Mouse (Mus musculus): Measurements from ENCODE around the gene Tipin. TPM values are rescaled to one million over a fixed set of nuclear protein-coding genes. Genes with fewer than 3 reads are reported as not detected.
A peak's percentile ranks its signal among the peaks of the same experiment; 100 is the strongest.

The Tipin gene
- polyA plus RNA-seq, 1 experiment from 2014 or later, result 233 TPM

DNA sequence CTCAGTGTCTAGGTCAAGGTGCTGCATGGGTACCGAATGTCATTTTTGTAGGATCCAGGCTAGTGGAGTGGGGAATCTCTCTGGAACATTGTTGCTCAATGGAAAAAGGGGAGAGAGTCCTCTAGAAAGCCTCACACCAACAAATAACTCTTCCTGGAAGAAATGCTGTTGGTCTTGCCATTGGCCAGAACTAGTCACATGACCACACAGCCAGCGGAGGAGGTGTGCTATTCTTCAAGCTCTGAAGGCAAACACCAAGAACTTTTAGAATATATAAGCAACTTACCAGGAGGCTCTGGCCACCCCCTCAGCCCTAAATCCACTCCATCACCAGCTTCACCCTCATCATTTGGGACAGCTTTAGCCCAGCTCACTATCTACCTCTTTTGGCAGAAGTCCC lies 62.3 kb downstream of the Tipin start:
- no peaks in the 10 kb centered on the region for H3K4me1 ChIP-seq (replicated peaks; ENCODE audit: control insufficient read depth, insufficient read depth, low read length)
- H3K9me3 ChIP-seq (ENCODE audit: control insufficient read depth, low read length), result no peaks in the 10 kb centered on the region
- whole genome bisulfite sequencing, result 96% methylated on average over 2 of the region's 2 CpGs
- DNase-seq (ENCODE audit: low spot score) (no peak), ATAC-seq (ENCODE audit: low FRiP score) (no peak)
- no peaks in the 10 kb centered on the region for H3K27me3 ChIP-seq (ENCODE audit: control insufficient read depth, insufficient read depth, low read length)
- H3K4me2 ChIP-seq (replicated peaks; ENCODE audit: low read depth, low read length), result no peak overlapping the region
- H3K4me3 ChIP-seq (ENCODE audit: low read depth, low read length), result no peak overlapping the region
- H3K36me3 ChIP-seq (ENCODE audit: control insufficient read depth, insufficient read depth, low read length), result no peaks in the 10 kb centered on the region
- no peak overlapping the region for H3K9ac ChIP-seq (ENCODE audit: low read depth, low read length)
- H3K27ac ChIP-seq (ENCODE audit: low read depth, low read length), result no peak overlapping the region

DNA sequence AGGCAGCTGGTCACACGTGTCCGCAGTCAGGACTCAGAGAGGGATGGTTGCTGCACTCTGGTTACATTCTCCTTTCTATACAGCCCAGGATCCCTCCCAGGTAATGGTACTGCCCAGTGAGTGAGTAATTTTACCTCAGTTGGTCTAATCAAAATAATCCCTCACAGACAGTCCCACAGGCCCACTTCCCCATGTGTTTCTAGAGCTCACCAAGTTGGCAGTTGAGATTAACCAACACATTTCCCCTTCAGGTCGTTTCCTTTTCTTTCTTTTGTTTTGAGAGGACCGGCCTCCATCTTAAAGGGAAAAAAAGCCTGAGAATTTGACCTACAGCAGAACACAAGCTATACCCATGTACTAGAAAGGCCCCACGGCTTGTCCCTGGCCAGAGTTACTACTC lies 64.5 kb downstream of the Tipin start:
- Histone ChIP-seq H3K4me2 (replicated peaks; ENCODE audit: low read depth, low read length) (no peak overlapping the region), H3K4me3 (ENCODE audit: low read depth, low read length) (no peak overlapping the region), H3K9ac (ENCODE audit: low read depth, low read length) (no peak overlapping the region), H3K27me3 (ENCODE audit: control insufficient read depth, insufficient read depth, low read length) (no peaks in the 10 kb centered on the region), H3K36me3 (ENCODE audit: control insufficient read depth, insufficient read depth, low read length) (no peaks in the 10 kb centered on the region), H3K27ac (ENCODE audit: low read depth, low read length) (no peak overlapping the region), H3K4me1 (replicated peaks; ENCODE audit: control insufficient read depth, insufficient read depth, low read length) (no peaks in the 10 kb centered on the region), H3K9me3 (ENCODE audit: control insufficient read depth, low read length) (no peaks in the 10 kb centered on the region)
- DNase-seq (ENCODE audit: low spot score) (no peak), ATAC-seq (ENCODE audit: low FRiP score) (no peak)
- WGBS, result 68% methylated on average over 5 of the region's 5 CpGs

- ATAC-seq (ENCODE audit: low FRiP score), result no peak
- Histone ChIP-seq H3K4me2 (replicated peaks; ENCODE audit: low read depth, low read length) (no peak overlapping the region), H3K36me3 (ENCODE audit: control insufficient read depth, insufficient read depth, low read length) (no peaks in the 10 kb centered on the region), H3K27ac (ENCODE audit: low read depth, low read length) (no peak overlapping the region), H3K9ac (ENCODE audit: low read depth, low read length) (no peak overlapping the region), H3K4me3 (ENCODE audit: low read depth, low read length) (no peak overlapping the region), H3K4me1 (replicated peaks; ENCODE audit: control insufficient read depth, insufficient read depth, low read length) (no peaks in the 10 kb centered on the region), H3K9me3 (ENCODE audit: control insufficient read depth, low read length) (no peaks in the 10 kb centered on the region), H3K27me3 (ENCODE audit: control insufficient read depth, insufficient read depth, low read length) (no peaks in the 10 kb centered on the region)
- 0% methylated on average over 1 of the region's 1 CpGs for WGBS
- DNase-seq (ENCODE audit: low spot score), result peak; percentile 60
These were observed 66.0 kb downstream of the Tipin start for GRCm38 (mm10) chr9:64347377-64347776.

DNA sequence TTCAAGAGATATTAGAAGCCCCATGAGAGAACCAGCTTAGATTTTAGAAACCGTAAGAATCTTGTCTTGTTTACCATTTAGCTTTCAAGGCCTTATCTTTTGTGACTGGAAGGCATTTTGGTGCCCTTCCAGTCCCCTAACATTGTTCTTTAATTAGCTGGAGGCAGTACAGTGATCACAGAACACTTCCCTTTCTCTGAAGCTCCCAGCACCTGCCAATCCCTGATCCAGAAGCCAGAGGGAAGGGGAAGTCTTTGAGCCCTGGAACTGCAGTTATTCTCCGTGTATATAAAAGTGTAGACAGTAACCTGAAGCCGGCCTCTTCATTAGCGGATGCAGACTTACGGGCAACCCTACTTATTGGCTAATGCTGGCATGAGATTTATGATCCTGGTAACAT lies 68.1 kb downstream of the Tipin start:
- 81% methylated on average over 5 of the region's 5 CpGs for WGBS
- no peaks in the 10 kb centered on the region for H3K27me3 ChIP-seq (ENCODE audit: control insufficient read depth, insufficient read depth, low read length)
- DNase-seq (ENCODE audit: low spot score) (no peak), ATAC-seq (ENCODE audit: low FRiP score) (no peak)
- H3K9me3 ChIP-seq (ENCODE audit: control insufficient read depth, low read length), result no peaks in the 10 kb centered on the region
- H3K4me1 ChIP-seq (replicated peaks; ENCODE audit: control insufficient read depth, insufficient read depth, low read length), result no peaks in the 10 kb centered on the region
- no peak overlapping the region for H3K9ac ChIP-seq (ENCODE audit: low read depth, low read length)
- no peak overlapping the region for H3K4me2 ChIP-seq (replicated peaks; ENCODE audit: low read depth, low read length)
- H3K36me3 ChIP-seq (ENCODE audit: control insufficient read depth, insufficient read depth, low read length), result no peaks in the 10 kb centered on the region
- H3K27ac ChIP-seq (ENCODE audit: low read depth, low read length), result no peak overlapping the region
- H3K4me3 ChIP-seq (ENCODE audit: low read depth, low read length), result no peak overlapping the region

GRCm38 (mm10) chr9:64351191-64351590 lies 69.8 kb downstream of the Tipin start:
- DNase-seq (ENCODE audit: low spot score) (peak; percentile 41), ATAC-seq (ENCODE audit: low FRiP score) (no peak)
- WGBS, result 42% methylated on average over 3 of the region's 3 CpGs

More at GRCm38 (mm10) chr9:64351191-64351590, 69.8 kb downstream of the Tipin start:
- H3K27ac ChIP-seq (ENCODE audit: low read depth, low read length), result no peak overlapping the region
- H3K36me3 ChIP-seq (ENCODE audit: control insufficient read depth, insufficient read depth, low read length), result no peaks in the 10 kb centered on the region
- H3K9me3 ChIP-seq (ENCODE audit: control insufficient read depth, low read length), result no peaks in the 10 kb centered on the region
- no peaks in the 10 kb centered on the region for H3K27me3 ChIP-seq (ENCODE audit: control insufficient read depth, insufficient read depth, low read length)
- H3K4me2 ChIP-seq (replicated peaks; ENCODE audit: low read depth, low read length), result no peak overlapping the region
- H3K4me3 ChIP-seq (ENCODE audit: low read depth, low read length), result no peak overlapping the region
- H3K9ac ChIP-seq (ENCODE audit: low read depth, low read length), result no peak overlapping the region
- H3K4me1 ChIP-seq (replicated peaks; ENCODE audit: control insufficient read depth, insufficient read depth, low read length), result no peaks in the 10 kb centered on the region

Other genes starting within 250 kb of the Tipin start
- gene Lctl, start 164.4 kb upstream of the Tipin start, polyA plus RNA-seq (2014; fragmentation: Nextera tagmentation; extraction: Ambion mirVana), result not detected in 2 replicates
- gene Zwilch, start 108.5 kb upstream of the Tipin start, polyA plus RNA-seq (2014; fragmentation: Nextera tagmentation; extraction: Ambion mirVana), result 27.0 and 27.9 TPM in 2 replicates
- gene Rpl4, start 108.2 kb upstream of the Tipin start, polyA plus RNA-seq (2014; fragmentation: Nextera tagmentation; extraction: Ambion mirVana), result 1,100 and 1,121 TPM in 2 replicates
- gene Snapc5, start 102.3 kb upstream of the Tipin start, polyA plus RNA-seq (2014; fragmentation: Nextera tagmentation; extraction: Ambion mirVana), result 33.4 and 37.4 TPM in 2 replicates
- 4.0 and 5.2 TPM in 2 replicates for gene Uchl4, start 46.4 kb upstream of the Tipin start, polyA plus RNA-seq (2014; fragmentation: Nextera tagmentation; extraction: Ambion mirVana)
- 71.8 and 79.1 TPM in 2 replicates for gene Map2k1, start 27.9 kb upstream of the Tipin start, polyA plus RNA-seq (2014; fragmentation: Nextera tagmentation; extraction: Ambion mirVana)
- gene Dis3l, start 59.7 kb downstream of the Tipin start, polyA plus RNA-seq (2014; fragmentation: Nextera tagmentation; extraction: Ambion mirVana), result 21.7 and 25.7 TPM in 2 replicates
- 4.3 and 5.0 TPM in 2 replicates for gene Megf11, start 104.0 kb downstream of the Tipin start, polyA plus RNA-seq (2014; fragmentation: Nextera tagmentation; extraction: Ambion mirVana)